Mouse (Mus musculus) E14TG2a.4 (cell line): ENCODE data around the gene Atat1.

Experiments used
- CTCF ChIP-seq: conservative IDR thresholded peaks from 2 replicates; pipeline ENCODE4 v1.5.1; 2014; ENCODE audit warnings: low read length
- NANOG ChIP-seq: IDR thresholded peaks from 2 replicates; pipeline ENCODE4 v1.6.1; 2014; ENCODE audit warnings: borderline replicate concordance, low read length, mixed read lengths
- POU5F1 ChIP-seq: IDR thresholded peaks from 2 replicates; pipeline ENCODE4 v1.6.1; 2014; ENCODE audit warnings: low read length, borderline replicate concordance

- TF ChIP-seq CTCF, result no peak
- no peak for TF ChIP-seq NANOG
- no peak for TF ChIP-seq POU5F1
Measured at GRCm38 (mm10) chr17:35868165-35868820, 41.6 kb downstream of the Atat1 start.
